Mouse (Mus musculus) urinary bladder, postnatal 25 days (tissue): ENCODE data around the gene Gxylt1.
"Not testable (repeated sequence)": the region's sequence is repeated elsewhere in the genome, so short reads cannot be mapped to it uniquely, and the experiment has no call there.

ENCODE experiments used
- DNase-seq: peaks from one replicate; pipeline ENCODE4 v3.0.0; 2022; ENCODE audit warnings: low spot score

Gxylt1 gene

DNA sequence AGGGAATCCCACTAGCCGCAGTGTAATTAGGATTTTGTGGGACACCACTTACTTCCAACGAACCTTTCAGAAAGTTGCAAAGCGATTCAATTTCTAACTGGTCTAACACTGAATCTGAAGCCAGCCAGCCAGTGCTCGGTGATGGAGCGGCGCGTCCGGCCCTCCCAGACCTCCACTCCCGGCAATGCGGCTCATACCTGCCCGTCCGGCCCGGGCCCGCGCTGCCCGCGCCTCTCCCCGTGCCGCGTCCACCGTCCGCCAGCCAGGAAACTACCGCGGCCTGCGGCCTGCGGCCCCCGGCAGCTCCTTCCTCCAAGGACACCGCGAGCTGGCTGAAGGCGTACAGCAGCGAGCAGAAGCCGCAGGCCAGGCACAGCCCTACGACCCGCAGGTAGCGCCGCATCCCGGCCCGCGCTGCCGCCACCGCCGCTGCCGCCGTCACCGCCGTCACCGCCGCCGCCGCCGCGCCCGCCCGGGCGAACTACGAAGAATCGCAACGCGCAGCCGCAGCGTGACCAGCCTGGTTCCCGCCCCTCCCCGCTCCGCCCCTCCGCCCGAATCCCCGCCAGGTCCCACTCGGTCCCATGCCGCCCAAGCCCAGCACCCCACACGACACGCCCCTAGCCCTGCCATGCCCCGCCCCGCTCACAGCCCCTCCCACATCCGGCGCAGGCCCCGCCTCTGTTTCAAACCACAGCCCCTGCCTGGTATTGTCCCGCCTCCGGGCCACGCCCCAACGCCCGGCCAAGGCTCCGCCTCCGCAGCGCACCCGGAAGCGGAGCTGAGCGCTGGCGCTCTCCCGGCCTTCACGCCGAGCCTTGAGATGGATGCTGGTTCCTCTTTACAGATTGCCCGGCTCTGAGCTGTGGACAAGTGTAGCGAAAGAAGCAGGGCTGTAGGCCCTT lies at the start of gene Gxylt1:
Gene Gxylt1, minus strand, starts transcription at position 501 of the 905 bp plus-strand sequence.
- peak; percentile 100 for DNase-seq

DNA sequence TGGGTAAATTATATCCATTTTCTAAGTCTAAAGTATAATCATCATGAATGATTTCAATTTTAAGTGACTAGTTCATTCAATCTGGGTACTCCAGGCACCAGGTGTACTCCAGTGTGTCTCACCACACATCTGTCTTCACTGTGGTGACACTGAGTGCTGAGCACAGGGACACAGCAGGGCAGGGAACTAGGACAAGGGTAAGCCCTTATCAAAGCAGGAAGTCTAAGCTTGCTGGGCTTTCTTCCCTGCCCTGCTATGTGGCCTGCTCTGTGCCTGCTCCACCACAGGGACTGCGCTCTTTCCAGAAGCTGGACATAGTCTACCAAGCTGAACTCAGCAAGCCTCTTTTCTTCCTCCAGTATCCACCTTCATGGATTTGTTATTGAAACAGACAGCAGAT lies 43.8 kb upstream of the Gxylt1 start:
- DNase-seq: peak; percentile 10

DNA sequence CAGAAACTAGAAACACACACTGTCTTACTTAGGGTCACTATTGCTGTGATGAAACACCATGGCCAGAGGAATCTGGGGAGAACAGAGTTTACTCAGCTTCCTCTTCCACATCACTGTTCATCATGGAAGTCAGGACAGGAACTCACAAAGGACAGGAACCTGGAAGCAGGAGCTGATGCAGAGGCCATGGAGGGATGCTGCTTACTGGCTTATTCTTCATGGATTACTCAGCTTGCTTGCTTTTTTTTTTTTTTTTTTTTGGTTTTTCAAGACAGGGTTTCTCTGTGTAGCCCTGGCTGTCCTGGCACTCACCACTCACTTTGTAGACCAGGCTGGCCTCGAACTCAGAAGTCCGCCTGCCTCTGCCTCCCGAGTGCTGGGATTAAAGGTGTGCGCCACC lies 35.3 kb upstream of the Gxylt1 start:
- DNase-seq: not testable (repeated sequence)

DNA sequence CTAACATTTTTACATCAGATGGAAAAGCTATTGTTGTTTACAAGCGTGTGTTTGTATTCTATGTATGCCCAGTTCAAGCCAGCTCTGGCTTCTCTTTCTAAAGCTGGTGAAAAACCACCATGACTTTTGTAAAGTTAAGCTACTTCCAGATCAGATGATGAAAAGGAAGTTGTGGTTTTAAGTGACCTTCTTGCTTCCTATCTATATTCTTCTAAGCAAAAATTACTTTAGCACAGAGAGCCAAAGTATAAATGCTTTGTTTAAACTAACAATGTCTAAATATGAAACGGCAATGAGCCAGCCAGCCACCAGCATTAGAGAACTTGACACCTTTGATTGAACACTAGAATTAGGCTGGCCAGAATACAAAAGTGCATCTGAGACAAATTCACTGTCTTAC lies 23.2 kb upstream of the Gxylt1 start:
- DNase-seq: no peak

DNA sequence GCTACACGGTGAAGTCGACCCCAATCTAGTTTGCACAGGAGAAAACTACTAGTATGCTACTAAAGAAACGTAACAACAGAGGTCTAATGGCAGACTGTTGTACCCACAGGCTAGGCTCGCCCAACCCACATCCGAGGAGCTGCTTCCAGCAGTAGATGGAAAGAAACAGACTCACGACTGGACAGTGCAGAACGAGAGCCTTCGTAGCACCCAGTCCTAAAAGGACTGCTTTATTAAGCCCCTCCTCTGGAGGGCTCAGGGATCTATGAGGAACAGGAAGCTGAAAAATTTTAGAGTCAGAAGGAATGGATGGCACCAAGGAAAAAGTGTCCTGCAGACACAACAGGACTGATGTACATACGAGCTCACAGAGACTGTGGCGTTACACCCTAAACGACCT lies 19.5 kb upstream of the Gxylt1 start:
- no peak for DNase-seq

DNA sequence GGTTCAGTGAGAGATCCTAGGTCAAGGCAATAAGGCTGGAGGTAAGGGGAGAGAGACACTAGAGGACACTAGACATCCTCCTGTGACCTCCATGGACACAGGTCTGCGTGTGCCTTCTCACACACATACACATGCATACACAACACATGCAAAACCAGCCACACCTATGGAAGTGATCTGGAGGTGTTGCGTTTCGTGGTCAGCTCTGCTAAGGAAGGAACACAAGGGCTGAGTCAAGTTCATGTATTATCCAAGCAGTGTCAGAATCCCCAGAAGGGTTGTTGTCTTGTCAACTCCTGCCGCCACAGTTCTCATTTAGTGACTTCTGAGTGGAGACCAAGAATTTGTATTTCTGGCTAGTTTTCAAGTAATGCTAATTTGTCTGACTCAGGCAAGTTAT lies 13.3 kb upstream of the Gxylt1 start:
- no peak for DNase-seq

DNA sequence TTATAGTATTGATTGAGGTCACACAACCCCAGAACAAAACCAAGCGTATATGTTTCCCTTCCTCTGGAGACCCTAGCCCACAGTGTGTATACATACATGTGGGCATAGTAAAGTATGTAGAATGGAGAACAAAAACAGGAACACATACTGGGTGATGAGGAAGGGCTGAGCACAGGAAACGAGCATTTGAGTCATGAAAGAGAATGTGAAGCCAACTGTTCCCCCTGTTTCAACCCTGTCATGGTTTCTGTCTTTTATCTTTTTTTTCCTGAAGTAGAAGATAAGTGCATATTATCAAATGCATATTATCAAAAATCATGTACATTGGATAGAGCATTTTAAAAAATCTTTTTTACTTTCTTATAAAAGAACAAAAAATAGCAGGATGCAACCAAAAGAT lies 12.6 kb upstream of the Gxylt1 start:
- no peak for DNase-seq

DNA sequence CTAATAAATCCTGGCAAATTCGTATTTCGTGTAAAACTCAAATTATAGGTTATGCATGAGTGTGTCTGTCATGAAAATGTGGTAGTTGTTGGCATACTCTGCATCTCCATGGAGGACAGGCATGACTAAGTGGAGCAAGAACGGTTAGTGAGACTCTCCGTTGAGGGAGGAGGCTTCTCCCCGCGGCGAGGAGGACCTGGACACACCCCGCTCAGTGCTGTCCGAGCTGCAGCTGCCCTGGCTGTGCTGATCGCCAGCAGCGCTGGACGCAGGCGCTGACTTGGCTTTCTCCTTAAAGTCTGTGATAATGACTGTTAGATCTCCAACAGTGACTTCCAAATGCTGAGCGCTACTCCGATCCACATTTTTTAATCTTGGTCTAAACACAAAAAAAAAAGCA lies 10.3 kb upstream of the Gxylt1 start:
- no peak for DNase-seq

DNA sequence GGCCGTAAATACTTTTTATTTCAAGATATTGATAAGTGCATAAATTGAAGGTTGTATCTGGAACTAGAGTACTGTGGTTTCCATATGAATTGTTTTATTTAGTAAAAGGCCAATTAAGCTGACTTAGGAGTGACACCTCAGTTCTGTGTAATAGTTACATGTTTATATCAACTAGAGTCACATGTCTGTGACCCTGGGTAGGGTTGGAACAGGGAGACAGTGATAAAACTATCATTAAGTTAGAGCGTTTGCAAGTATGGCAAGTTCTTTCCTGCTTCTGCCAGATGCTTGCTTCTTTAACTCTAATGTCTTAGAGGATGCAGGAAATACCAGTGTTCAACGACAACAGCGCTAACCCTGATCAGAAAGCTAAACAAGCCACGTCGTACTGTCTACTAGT lies 9.3 kb upstream of the Gxylt1 start:
- no peak for DNase-seq

DNA sequence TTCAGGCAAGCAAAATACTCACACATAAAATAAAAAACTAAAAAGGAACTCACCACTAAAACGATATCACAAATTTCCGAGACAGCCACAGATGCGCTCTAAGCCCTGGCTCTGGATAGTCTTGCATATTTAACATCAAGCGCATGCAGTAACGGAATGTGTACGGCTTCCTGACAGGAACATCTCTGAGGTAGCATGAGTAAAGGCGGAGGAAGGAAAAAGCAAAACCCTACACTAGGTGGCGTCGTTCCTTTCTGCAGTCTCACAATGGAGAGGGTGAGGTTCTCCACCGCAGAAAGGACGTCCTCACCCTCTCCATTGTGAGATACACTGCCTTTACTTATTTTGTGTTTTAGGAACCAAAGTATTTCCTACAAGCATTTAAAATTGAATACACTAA lies 8.4 kb upstream of the Gxylt1 start:
- no peak for DNase-seq

DNA sequence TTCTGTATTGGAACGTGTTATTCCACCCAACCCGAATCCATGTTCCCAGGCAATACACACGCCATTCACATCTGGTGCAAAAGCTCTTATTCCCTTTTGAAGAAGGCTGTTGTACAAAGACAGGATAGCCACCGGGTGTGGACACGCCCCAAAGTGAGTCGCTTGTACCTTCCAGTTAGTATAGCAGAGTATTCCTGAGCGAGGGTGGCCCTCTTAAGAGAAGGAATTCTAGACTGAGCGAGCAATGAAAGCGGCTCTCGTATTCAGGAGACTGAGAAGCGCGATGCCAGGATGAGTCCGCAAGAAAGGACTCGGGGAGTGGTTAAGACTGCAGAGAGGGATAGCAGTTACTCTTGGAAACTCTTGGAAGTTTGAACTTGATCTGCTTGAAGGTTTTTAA lies 1.3 kb upstream of the Gxylt1 start:
- no peak for DNase-seq

DNA sequence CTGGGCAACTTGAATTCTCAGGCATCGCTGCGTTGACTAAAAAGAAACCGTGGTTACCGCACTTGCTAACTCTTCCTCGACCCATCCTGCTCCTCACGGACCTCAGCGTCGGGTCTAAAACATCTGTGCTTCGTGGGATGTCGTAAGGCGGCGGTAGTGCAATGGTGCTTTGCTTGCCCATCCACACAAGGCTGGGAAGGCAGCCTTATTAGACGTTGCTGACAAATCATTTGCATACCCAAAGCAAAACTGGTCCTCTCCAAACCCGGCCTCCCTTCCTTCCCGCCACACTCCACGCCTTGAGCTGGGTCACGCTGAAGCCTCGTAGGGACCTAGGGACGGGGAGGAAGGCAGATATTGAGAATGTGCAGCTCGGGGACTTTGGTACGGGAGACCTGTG lies 644 bp upstream of the Gxylt1 start:
- DNase-seq: no peak

DNA sequence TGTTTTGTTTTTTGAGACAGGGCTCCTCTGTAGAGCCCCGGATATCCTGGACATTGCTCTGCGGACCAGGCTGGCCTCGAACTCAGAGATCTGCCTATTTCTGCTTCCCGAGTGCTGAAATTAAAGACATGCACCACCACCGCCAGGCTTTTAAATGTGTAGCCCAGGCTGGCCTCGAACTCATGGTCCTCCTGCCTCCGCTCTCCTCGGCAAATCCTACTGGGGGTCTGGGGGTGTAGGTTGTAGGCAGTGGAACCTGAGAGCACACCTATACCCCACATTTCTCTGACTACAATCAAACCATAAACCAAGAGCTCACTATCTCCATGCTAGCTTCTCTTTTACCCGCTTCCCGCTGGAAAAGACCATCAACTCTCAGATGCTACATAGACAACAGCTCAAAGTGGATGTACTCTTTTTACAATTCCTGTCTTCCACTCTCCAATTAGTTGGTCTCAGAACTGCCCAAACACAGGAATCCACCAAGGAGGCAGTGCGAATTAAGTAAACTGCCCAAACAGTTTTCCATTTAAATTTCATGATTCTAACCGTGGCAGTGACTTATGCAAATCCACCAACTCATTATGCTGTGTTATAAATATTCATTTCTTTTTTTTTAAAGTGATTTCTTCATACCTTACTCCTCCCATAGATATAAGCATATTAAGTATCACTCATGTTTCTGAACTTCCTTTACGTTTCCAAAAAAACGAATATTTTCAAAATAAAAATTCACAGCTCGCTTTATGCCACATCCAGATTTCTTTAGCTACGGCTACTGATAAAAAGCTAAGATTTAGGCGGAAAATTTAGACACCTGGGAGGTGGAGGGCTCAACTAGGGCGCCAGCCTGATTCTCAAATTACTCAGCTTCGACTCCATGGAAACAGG lies 946 bp downstream of the Gxylt1 start:
- DNase-seq: no peak

DNA sequence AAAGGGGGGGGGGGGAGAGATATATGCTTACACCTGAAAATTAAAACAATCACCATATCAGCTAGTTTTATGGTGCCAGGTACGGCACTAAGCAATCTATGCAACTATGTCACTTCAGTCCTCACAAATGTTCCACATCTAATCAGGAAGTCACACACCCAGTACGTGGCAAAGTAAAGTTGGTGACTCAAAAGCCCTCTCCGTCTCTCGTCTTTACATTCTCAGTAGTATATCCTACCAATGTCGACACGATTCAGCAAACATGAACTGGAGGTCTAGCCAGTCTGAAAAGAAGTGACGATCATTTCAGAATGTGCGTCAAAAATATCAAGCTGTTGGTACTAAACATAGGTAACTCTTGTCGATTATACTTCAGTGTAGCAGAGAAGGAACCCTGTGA lies 2.0 kb downstream of the Gxylt1 start:
- DNase-seq: no peak

DNA sequence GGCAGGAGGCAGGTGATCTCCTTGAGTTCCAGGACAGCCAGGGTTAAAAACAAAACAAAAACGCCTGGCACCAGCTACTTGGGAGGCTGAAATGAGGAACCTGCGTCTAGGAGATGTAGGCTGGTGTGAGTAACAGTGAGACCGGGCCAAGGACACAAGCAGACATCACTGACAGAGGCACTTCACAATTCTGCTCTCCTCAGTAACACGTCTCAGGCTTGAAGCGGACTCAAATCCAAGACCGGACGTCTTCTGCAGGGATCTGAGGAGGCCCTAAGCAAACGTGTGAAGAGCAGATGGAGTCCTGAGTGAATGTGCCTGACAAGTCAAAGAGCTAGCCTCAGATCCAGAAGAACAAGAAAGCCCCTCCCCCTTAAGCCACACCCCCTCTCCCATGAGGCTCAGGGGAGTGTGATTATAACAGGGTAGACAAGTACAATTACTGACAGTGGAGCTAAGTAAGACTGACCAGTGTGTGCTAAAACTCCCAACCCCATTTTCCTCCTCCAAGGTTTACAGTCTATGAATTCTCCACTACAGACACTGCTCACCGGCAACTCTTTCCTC lies 4.6 kb downstream of the Gxylt1 start:
- no peak for DNase-seq

DNA sequence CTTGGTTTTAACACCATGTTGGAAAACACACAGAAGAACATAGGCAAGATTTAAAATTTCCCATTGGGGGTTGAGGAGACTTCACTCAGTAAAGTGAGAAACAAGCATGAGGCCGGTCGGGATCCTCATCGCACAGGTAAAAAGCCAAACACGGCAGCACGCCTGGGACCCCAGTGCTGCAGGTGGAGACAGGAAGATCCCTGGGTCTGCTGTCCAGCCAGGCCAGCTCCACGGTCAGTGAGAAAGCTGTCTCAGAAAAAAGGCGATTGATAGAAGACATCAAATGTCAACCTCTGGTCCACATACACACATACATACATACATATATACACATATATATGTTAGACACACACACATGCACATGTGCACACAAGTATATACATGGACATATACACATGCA lies 5.4 kb downstream of the Gxylt1 start:
- no peak for DNase-seq

DNA sequence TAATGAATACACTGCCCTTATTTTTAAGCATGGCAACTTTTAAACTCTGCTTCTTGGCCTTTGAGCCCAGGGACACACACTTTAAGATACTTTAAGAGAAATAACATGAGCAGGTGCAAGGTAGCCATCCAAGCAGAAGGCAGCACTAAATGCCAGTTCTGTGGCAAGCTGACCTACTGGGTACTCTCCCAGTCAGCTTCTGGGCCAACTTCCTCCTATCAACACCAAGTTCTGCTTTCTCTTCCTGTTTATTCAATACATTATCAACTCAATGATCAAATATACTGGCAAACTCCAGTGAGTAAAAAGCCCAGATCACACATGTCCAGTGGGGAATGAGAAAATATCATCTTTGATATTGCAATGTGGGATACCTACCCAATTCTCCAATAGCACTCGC lies 7.0 kb downstream of the Gxylt1 start:
- DNase-seq: no peak

DNA sequence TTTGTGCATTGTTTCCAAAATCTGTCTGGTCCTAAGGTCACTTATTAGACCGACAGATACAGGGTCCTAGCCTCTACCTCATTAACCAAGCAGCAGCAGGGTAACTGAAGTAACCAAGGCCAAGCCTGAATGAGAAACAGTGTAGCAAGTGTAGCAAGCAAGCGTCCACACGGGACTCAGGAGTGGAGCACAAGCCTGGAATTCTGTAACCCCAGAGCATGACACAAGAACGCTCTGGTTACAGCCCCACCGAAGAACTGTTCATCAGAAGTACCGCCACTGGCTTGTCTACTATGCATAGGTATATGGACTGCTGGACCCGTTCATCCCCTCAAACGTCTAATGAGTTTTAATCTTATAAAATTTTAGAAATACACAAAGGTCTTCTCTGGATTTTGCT lies 7.5 kb downstream of the Gxylt1 start:
- no peak for DNase-seq

DNA sequence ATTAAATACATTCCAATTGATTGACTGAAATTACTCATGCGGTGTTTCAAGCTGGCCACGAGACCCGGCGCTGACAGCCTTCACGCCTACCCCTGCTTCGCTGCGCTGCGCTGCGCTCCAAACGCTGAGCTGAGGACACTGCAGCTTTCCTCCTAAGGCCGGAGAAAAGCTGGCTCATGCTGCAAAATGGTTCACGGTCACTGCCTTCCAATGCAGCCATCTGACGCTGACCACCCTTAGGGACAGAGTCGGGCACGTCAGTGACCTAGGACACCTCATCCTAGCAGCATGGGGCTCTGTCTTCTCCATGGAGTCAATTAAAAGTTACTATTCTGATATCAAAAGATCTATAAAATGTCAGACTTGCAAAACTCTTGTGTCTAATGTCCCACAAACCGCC lies 8.6 kb downstream of the Gxylt1 start:
- no peak for DNase-seq

DNA sequence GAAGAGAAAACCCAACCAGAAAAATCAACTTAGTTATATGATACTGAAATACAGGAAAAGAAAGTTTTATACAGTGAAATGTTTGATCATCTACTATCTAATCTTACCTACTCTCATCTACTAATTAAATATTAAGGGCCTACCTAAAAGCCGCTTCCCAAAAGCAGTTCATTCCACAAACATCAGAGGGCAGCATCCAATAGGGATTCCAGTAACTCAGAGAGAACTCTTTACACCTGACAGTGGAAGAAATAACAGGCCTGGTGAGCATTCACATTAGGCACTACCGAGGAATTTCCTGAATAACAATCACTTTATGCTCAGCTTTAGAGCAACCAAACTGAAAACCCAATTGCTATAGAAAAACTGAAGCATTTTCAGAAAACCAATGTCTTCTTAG lies 9.3 kb downstream of the Gxylt1 start:
- peak; percentile 42 for DNase-seq

DNA sequence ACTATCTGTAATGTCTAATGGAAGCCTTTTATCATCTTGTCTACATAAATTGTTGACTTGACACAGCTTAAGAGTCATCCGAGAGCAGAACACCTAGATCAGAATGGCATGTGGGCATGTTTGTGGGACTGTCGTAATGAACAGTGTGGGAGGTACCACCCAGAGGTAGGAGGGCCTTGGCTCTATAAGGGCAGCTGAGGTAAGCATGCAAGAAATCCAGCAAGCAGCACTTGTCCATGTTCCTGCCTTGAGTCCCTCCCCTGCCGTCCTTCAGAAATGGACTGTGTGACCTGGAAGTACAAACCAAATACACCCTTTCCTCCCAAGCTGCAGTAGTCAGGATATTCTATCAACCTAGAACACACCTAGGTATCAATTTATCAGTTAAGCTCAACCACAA lies 9.7 kb downstream of the Gxylt1 start:
- DNase-seq: no peak

DNA sequence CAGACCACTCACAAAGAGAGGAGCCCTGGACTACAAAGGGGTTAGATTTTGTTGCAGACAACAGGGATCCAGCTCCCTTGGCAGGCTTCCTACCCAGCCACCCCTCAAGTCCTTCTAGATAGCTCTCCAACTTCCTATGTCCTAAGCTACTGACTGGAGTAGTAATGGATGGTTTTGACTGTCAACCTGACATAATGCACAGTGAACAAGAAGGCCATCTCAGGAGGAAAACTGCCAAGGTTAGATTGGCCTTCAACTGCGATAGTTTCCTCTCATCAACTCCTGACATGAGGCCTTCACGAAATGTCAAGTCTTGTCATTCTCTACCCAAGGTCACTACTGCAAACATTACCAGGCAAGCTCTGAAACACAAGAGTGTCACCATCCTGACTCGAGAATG lies 10.8 kb downstream of the Gxylt1 start:
- no peak for DNase-seq

DNA sequence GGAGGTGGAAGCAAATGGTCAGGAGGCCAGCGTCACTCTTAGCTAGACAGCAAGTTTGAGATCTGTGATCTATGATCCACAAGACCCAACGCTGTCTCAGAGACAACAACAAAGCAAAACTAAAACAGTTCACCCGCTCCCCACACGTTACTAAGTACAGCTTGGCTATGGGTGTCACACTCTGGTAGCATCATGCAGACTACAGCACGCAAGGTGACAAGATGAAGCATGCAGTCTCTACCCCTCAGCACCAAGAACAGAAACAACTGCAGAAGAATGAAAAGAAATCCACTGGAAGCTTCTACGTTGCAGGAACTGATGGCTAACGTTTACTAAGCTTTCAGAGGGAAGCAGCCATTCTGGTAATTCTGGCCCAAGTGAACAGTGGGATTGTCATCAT lies 11.4 kb downstream of the Gxylt1 start:
- DNase-seq: no peak
